Mouse (Mus musculus): Measurements from ENCODE around the gene Haus5. TPM values are rescaled to one million over a fixed set of nuclear protein-coding genes. Genes with fewer than 3 reads are reported as not detected.

Gene Haus5
- polyA plus RNA-seq, 1 experiment from 2014 or later, result 23.9 TPM

DNA sequence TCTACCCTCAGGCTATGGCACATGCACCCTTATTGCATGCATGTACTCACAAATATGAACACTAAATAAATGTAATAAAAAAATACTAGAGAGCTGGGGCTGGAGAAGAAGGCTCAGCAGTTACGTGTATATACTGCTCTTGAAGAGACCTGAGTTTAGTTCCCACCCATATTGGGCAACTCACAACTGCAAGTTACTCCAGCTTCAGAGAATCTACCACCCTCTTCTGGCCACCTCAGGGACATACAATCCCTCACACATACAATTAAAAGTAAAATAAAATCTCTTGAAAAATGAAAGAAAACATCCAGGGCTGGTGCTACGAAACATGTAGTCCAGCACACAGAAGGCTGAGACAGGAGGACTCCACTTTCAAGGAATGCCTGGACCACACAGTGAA, 50.3 kb downstream of the Haus5 start:
- Histone ChIP-seq H3K27ac (ENCODE audit: low read depth, low read length) (no peak overlapping the region), H3K9me3 (ENCODE audit: control insufficient read depth, low read length) (no peaks in the 10 kb centered on the region), H3K27me3 (ENCODE audit: control insufficient read depth, insufficient read depth, low read length) (no peaks in the 10 kb centered on the region), H3K4me3 (ENCODE audit: low read depth, low read length) (no peak overlapping the region), H3K9ac (replicated peaks; ENCODE audit: low read depth, low read length) (no peak overlapping the region), H3K4me2 (ENCODE audit: low read depth, low read length) (no peak overlapping the region), H3K4me1 (ENCODE audit: control insufficient read depth, insufficient read depth, low read length) (no peaks in the 10 kb centered on the region), H3K36me3 (ENCODE audit: control insufficient read depth, insufficient read depth, low read length) (peaks cover 22% of the 10 kb centered on the region)
- 89% methylated on average over 2 of the region's 2 CpGs for WGBS
- ATAC-seq (ENCODE audit: low read depth), result no peak

DNA sequence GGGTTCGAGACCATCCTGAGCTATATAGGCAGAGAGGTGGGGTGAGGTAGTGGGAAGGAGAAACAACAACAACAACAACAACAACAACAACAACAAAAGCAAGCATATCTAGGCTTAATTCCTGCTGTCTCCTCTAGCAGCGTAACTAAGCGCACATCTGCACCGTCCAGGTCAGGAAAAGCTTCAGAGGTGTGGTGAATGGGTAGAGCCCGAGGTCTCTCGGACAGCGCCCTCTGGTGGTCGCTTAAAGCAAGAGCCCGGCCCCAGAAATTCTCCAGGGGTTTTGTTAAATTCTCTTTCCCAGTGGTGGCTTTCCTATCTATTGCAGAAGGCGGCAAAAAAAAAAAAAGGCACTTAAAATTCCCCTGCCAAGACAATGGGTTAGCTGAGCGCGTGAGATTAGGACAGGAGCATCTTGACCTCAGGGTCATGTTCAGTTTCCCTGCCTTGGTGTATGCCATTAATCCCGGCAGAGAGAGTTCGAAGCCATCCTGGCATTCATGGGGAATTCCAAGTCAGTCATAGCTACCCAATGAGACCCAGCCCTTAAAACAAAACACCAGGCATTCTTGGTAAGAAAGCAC, 51.2 kb downstream of the Haus5 start:
- H3K9ac ChIP-seq (replicated peaks; ENCODE audit: low read depth, low read length), result no peak overlapping the region

GRCm38 (mm10) chr7:30612654-30613402, 52.0 kb downstream of the Haus5 start, which contains the start of gene Upk1a:
TSS of gene Upk1a (minus strand) at chr7:30612847.
- H3K27me3 ChIP-seq (ENCODE audit: control insufficient read depth, insufficient read depth, low read length), result no peaks in the 10 kb centered on the region
- H3K4me2 ChIP-seq (ENCODE audit: low read depth, low read length), result no peak within 1 kb of the TSS
- no peak within 1 kb of the TSS for H3K9ac ChIP-seq (replicated peaks; ENCODE audit: low read depth, low read length)
- no peak within 1 kb of the TSS for H3K27ac ChIP-seq (ENCODE audit: low read depth, low read length)
- no peaks in the 10 kb centered on the region for H3K9me3 ChIP-seq (ENCODE audit: control insufficient read depth, low read length)
- no peak within 1 kb of the TSS for H3K4me3 ChIP-seq (ENCODE audit: low read depth, low read length)
- H3K4me1 ChIP-seq (ENCODE audit: control insufficient read depth, insufficient read depth, low read length), result no peaks in the 10 kb centered on the region
- WGBS, result 68% methylated on average over 8 of the region's 8 CpGs
- H3K36me3 ChIP-seq (ENCODE audit: control insufficient read depth, insufficient read depth, low read length), result peaks cover 15% of the 10 kb centered on the region
- no peak for ATAC-seq (ENCODE audit: low read depth)

More for the DNA sequence above, 51.2 kb downstream of the Haus5 start:
- Histone ChIP-seq H3K27ac (ENCODE audit: low read depth, low read length) (no peak overlapping the region), H3K4me3 (ENCODE audit: low read depth, low read length) (no peak overlapping the region), H3K9me3 (ENCODE audit: control insufficient read depth, low read length) (no peaks in the 10 kb centered on the region), H3K4me2 (ENCODE audit: low read depth, low read length) (no peak overlapping the region), H3K27me3 (ENCODE audit: control insufficient read depth, insufficient read depth, low read length) (no peaks in the 10 kb centered on the region), H3K36me3 (ENCODE audit: control insufficient read depth, insufficient read depth, low read length) (peaks cover 19% of the 10 kb centered on the region), H3K4me1 (ENCODE audit: control insufficient read depth, insufficient read depth, low read length) (no peaks in the 10 kb centered on the region)
- 23% methylated on average over 14 of the region's 14 CpGs for WGBS
- ATAC-seq (ENCODE audit: low read depth), result no peak

DNA sequence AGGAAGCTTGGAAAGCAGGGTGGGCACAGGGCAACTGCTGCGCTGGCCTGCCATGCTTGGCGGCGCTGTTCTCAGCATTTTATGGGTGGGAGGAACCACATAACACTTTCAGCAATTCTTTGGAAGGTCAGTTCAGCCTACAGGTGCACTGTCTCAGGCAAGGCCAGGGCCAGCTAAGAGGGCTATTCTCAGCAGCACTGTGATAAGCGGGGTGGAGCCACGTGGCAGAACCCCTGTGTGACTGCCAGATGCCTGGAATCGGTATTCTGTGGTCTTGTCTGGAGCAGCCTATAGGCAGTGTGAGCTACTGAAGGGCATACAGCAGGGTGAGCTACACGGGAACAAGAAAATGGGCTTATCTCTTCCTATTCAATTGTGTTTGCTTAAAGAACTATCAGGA, 54.8 kb downstream of the Haus5 start:
- H3K27ac ChIP-seq (ENCODE audit: low read depth, low read length), result no peak overlapping the region
- no peak for ATAC-seq (ENCODE audit: low read depth)
- 58% methylated on average over 7 of the region's 7 CpGs for WGBS

DNA sequence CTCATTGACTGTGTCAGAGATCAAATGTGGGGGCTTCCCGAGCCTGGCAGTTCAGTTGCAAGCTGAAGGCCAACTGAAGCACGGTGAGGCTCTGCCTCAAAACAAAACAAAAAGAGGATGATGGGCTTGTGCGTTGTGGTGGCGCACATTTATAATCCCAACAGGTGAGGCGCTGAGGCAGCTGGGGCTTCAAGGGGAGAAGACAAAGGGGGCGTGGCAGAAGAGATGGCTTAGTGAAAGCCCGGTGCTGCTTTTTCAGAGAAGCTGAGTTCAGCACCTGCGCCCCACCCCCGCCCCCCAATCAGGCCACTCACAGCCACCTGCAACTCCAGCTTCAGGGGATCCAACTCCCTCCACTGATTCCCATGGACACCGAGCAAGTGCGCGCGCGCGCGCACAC, 56.3 kb downstream of the Haus5 start:
- Histone ChIP-seq H3K27ac (ENCODE audit: low read depth, low read length) (no peak overlapping the region), H3K9me3 (ENCODE audit: control insufficient read depth, low read length) (no peaks in the 10 kb centered on the region), H3K4me2 (ENCODE audit: low read depth, low read length) (no peak overlapping the region), H3K27me3 (ENCODE audit: control insufficient read depth, insufficient read depth, low read length) (no peaks in the 10 kb centered on the region), H3K36me3 (ENCODE audit: control insufficient read depth, insufficient read depth, low read length) (no peaks in the 10 kb centered on the region), H3K9ac (replicated peaks; ENCODE audit: low read depth, low read length) (no peak overlapping the region), H3K4me3 (ENCODE audit: low read depth, low read length) (no peak overlapping the region), H3K4me1 (ENCODE audit: control insufficient read depth, insufficient read depth, low read length) (no peaks in the 10 kb centered on the region)
- ATAC-seq (ENCODE audit: low read depth), result no peak
- 48% methylated on average over 16 of the region's 16 CpGs for WGBS

More for the DNA sequence above, 54.8 kb downstream of the Haus5 start:
- no peaks in the 10 kb centered on the region for H3K9me3 ChIP-seq (ENCODE audit: control insufficient read depth, low read length)
- no peaks in the 10 kb centered on the region for H3K36me3 ChIP-seq (ENCODE audit: control insufficient read depth, insufficient read depth, low read length)
- H3K4me3 ChIP-seq (ENCODE audit: low read depth, low read length), result no peak overlapping the region
- H3K9ac ChIP-seq (replicated peaks; ENCODE audit: low read depth, low read length), result no peak overlapping the region
- H3K27me3 ChIP-seq (ENCODE audit: control insufficient read depth, insufficient read depth, low read length), result no peaks in the 10 kb centered on the region
- no peak overlapping the region for H3K4me2 ChIP-seq (ENCODE audit: low read depth, low read length)
- no peaks in the 10 kb centered on the region for H3K4me1 ChIP-seq (ENCODE audit: control insufficient read depth, insufficient read depth, low read length)

DNA sequence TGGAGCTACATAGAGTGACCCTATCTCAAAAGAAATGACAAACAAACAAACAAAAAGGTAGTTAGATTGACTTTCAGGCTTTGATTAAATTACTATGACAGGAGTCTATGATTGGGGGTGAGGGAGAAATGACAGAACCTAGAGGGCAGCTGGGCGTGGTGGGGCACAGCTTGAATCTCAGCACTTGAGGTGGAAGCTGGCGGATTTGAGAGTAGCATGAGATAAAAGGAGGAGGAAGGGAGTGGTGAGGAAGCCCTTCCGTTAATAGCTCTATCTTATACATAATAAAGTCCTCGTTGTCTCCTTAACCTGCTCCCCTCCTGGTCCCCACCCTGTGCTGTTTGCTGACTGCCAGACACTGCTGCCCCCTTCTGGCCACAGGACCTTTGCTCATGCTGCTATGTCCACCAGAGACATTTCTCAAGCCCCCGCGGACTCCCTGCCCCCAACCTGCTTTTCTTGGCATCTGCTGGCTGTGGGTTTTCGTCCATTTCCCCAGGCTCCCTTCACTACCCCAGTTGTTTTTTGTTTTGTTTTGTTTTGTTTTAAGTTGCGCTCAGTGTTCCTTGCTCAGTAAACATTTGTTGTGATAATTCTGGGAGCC, 57.0 kb downstream of the Haus5 start:
- WGBS, result 26% methylated on average over 8 of the region's 8 CpGs
- no peak; the same call in 1 of the 2 replicates for ATAC-seq (ENCODE audit: low read depth)
- Histone ChIP-seq H3K27me3 (ENCODE audit: control insufficient read depth, insufficient read depth, low read length) (no peaks in the 10 kb centered on the region), H3K27ac (ENCODE audit: low read depth, low read length) (no peak overlapping the region), H3K4me3 (ENCODE audit: low read depth, low read length) (no peak overlapping the region), H3K9ac (replicated peaks; ENCODE audit: low read depth, low read length) (no peak overlapping the region), H3K4me2 (ENCODE audit: low read depth, low read length) (no peak overlapping the region), H3K36me3 (ENCODE audit: control insufficient read depth, insufficient read depth, low read length) (no peaks in the 10 kb centered on the region), H3K9me3 (ENCODE audit: control insufficient read depth, low read length) (no peaks in the 10 kb centered on the region), H3K4me1 (ENCODE audit: control insufficient read depth, insufficient read depth, low read length) (no peaks in the 10 kb centered on the region)

DNA sequence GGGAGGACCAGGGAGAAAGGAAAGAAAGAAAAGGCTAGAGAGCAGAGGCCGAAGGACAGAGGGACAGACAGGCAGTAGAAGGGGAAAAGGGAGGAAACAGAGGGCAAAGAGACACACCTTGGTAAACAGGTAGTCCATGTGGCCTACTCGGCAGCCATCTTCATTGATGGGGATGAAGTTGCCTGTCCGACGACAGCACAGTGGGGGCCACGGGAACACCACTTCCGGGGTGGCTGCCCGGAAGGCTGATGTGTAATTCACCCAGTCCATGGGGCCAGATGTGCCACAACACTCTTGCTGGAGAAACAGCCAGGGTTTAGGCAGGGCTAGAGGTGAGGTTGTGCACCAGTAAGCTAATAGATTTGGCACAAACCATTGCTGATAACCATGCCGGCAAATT, 59.9 kb downstream of the Haus5 start:
- no peak overlapping the region for H3K4me2 ChIP-seq (ENCODE audit: low read depth, low read length)
- H3K27ac ChIP-seq (ENCODE audit: low read depth, low read length), result no peak overlapping the region
- 93% methylated on average over 8 of the region's 8 CpGs for WGBS
- no peaks in the 10 kb centered on the region for H3K27me3 ChIP-seq (ENCODE audit: control insufficient read depth, insufficient read depth, low read length)
- H3K9ac ChIP-seq (replicated peaks; ENCODE audit: low read depth, low read length), result no peak overlapping the region
- H3K4me1 ChIP-seq (ENCODE audit: control insufficient read depth, insufficient read depth, low read length), result 0 out of 2 replicates have a peak, but pooled peaks cover 3% of the 10 kb centered on the region
- no peak for ATAC-seq (ENCODE audit: low read depth)
- no peak overlapping the region for H3K4me3 ChIP-seq (ENCODE audit: low read depth, low read length)
- H3K9me3 ChIP-seq (ENCODE audit: control insufficient read depth, low read length), result no peaks in the 10 kb centered on the region
- H3K36me3 ChIP-seq (ENCODE audit: control insufficient read depth, insufficient read depth, low read length), result no peaks in the 10 kb centered on the region

- H3K27me3 ChIP-seq (ENCODE audit: control insufficient read depth, insufficient read depth, low read length), result no peaks in the 10 kb centered on the region
- H3K9me3 ChIP-seq (ENCODE audit: control insufficient read depth, low read length), result no peaks in the 10 kb centered on the region
- no peak overlapping the region for H3K27ac ChIP-seq (ENCODE audit: low read depth, low read length)
- H3K4me2 ChIP-seq (ENCODE audit: low read depth, low read length), result no peak overlapping the region
- ATAC-seq (ENCODE audit: low read depth), result no peak
- WGBS, result 67% methylated on average over 8 of the region's 8 CpGs
- no peaks in the 10 kb centered on the region for H3K36me3 ChIP-seq (ENCODE audit: control insufficient read depth, insufficient read depth, low read length)
- H3K9ac ChIP-seq (replicated peaks; ENCODE audit: low read depth, low read length), result no peak overlapping the region
- 0 out of 2 replicates have a peak, but pooled peaks cover 3% of the 10 kb centered on the region for H3K4me1 ChIP-seq (ENCODE audit: control insufficient read depth, insufficient read depth, low read length)
- H3K4me3 ChIP-seq (ENCODE audit: low read depth, low read length), result no peak overlapping the region
These were observed 60.4 kb downstream of the Haus5 start for GRCm38 (mm10) chr7:30604424-30604823.
